Mouse (Mus musculus) testis, adult 2 months (tissue): ENCODE measurements at regions not wholly inside any gene's neighbourhood (a gene's known extent, or its start where the extent isn't known, plus 50 kb on each side); places are given as distances from the start of the nearest gene placed in this dataset.

Experiments
- CTCF ChIP-seq: fragments of 200-500 bp; IDR thresholded peaks from 2 replicates; pipeline ENCODE4 v1.5.1; 2012; ENCODE audit warnings: low read depth, mild to moderate bottlenecking, inconsistent platforms, low read length, moderate library complexity; ENCODE audit not compliant: control insufficient read depth, insufficient read depth, insufficient replicate concordance
- POLR2A ChIP-seq: fragments of 200-500 bp; IDR thresholded peaks from 2 replicates; pipeline ENCODE4 v1.6.1; 2012; ENCODE audit warnings: low read depth, mild to moderate bottlenecking, inconsistent platforms, low read length, moderate library complexity; ENCODE audit not compliant: control insufficient read depth

- TF ChIP-seq POLR2A, result no peak
- TF ChIP-seq CTCF, result no peak
These were observed 328.0 kb upstream of the Zwint start for GRCm38 (mm10) chr10:72326624-72327023.
